Mouse (Mus musculus): ENCODE results near the gene Pten. TPM values are rescaled to one million over a fixed set of nuclear protein-coding genes. Genes with fewer than 3 reads are reported as not detected.

The Pten gene
- polyA plus RNA-seq, 1 experiment from 2014 or later: 21.3 TPM

Other genes with a start within 250 kb of the Pten start
- 9.0 and 10.9 TPM in 2 replicates for gene Papss2, start 161.7 kb upstream of the Pten start, polyA plus RNA-seq (2014; fragmentation: Nextera tagmentation; extraction: Ambion mirVana)
- gene Atad1, start 17.7 kb upstream of the Pten start, polyA plus RNA-seq (2014; fragmentation: Nextera tagmentation; extraction: Ambion mirVana): 78.1 and 78.3 TPM in 2 replicates

Measured in stomach, embryonic 14.5 days (tissue).